Mouse (Mus musculus): ENCODE data around the gene Lipk. TPM values are rescaled to one million over a fixed set of nuclear protein-coding genes. Genes with fewer than 3 reads are reported as not detected.

Gene Lipk
- polyA plus RNA-seq, 1 experiment = 0.22 TPM

DNA sequence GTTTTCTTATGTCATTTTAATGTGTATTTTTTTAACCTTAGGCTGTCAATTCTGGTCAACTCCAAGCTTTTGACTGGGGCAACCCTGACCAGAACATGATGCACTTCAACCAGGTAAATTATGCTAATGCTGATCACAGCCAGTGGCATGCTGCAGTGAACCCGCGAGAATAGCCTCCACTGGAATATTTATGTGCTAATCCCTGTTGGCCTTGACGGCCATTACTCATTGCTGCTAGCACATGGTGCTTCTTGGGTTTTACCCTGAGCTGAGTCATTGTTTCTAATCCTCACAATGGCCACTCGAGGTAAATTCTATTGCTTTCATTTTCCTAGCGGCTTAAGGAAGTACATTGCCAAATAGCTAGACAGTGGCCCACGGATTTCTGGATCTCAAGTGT lies 34.9 kb downstream of the Lipk start:
- DNase-seq = no peak
- Histone ChIP-seq H3K27ac (ENCODE audit: control insufficient read depth, insufficient read depth, low read length) (no peak overlapping the region), H3K4me3 (ENCODE audit: control insufficient read depth, insufficient read depth, low read length) (no peak overlapping the region), H3K36me3 (ENCODE audit: control insufficient read depth, insufficient read depth, low read length) (no peaks in the 10 kb centered on the region), H3K27me3 (ENCODE audit: control insufficient read depth, insufficient read depth, low read length) (no peaks in the 10 kb centered on the region), H3K4me1 (replicated peaks; ENCODE audit: control insufficient read depth, insufficient read depth, low read length) (no peaks in the 10 kb centered on the region)
- TF ChIP-seq POLR2A (IDR thresholded peaks at IDR 0.05; ENCODE audit: control insufficient read depth, extremely low read depth, insufficient read depth, low read length, poor library complexity) = no peak
- TF ChIP-seq CTCF (IDR thresholded peaks at IDR 0.05; ENCODE audit: borderline replicate concordance, control insufficient read depth, extremely low read depth, insufficient read depth, low read length, poor library complexity) = no peak
- 61% methylated on average over 6 of the region's 6 CpGs for WGBS

DNA sequence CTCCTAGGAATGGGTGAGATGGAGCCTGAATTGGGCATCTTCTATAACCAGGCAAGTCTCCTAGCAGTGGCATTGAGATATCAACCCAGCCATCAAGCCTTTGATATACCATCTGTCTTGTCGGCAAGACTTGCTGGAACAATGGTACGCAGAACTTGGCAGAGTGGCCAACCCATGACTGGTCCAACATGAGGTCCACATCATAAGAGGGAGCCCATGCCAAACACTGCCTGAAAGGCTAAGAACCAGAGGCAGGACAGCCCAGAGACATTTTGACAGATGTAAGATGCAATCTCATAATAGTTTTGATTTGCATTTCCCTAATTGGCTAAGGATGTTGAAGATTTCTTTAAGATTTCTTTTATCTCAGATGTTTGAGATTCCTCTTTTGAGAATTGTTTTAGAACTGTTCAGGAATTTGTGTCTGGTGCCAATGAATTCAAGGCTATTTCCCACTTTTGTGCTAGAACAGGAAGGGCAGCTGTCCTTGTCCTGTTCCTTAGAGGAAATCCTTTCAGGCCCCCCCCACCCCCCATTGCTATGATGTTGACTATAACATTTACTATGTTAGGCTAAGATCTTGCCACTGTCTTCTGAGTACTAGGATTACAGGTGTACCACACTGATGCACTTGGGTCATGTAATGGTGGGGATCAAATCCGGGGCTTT lies 41.4 kb downstream of the Lipk start:
- H3K4me3 ChIP-seq (ENCODE audit: control insufficient read depth, insufficient read depth, low read length) = no peak overlapping the region
- no peaks in the 10 kb centered on the region for H3K4me1 ChIP-seq (replicated peaks; ENCODE audit: control insufficient read depth, insufficient read depth, low read length)
- WGBS = 94% methylated on average over 3 of the region's 3 CpGs
- TF ChIP-seq CTCF (IDR thresholded peaks at IDR 0.05; ENCODE audit: borderline replicate concordance, control insufficient read depth, extremely low read depth, insufficient read depth, low read length, poor library complexity) (no peak), POLR2A (IDR thresholded peaks at IDR 0.05; ENCODE audit: control insufficient read depth, extremely low read depth, insufficient read depth, low read length, poor library complexity) (no peak)
- no peak for DNase-seq
- no peaks in the 10 kb centered on the region for H3K36me3 ChIP-seq (ENCODE audit: control insufficient read depth, insufficient read depth, low read length)
- no peak overlapping the region for H3K27ac ChIP-seq (ENCODE audit: control insufficient read depth, insufficient read depth, low read length)
- no peaks in the 10 kb centered on the region for H3K27me3 ChIP-seq (ENCODE audit: control insufficient read depth, insufficient read depth, low read length)

DNA sequence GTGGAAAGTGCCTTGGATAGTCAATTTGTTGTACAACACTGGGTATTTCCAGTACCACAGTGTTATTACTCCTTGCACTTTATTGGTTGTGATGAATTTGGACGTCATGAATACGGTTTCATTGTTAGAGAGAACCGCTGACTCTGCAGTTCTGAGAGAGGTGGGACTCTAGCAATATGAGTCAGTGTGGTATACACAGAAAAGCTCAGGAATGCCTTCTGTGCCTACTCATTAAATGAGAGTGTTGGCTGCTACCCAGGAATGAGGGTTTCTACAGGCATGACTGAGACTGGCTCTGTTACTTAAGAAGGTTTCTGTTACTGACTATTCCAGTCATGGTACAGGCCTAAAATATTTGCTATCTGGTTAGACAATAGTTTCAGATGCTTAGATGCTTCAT lies 43.4 kb downstream of the Lipk start:
- DNase-seq = no peak
- H3K27me3 ChIP-seq (ENCODE audit: control insufficient read depth, insufficient read depth, low read length) = no peaks in the 10 kb centered on the region
- no peak overlapping the region for H3K4me3 ChIP-seq (ENCODE audit: control insufficient read depth, insufficient read depth, low read length)
- no peak overlapping the region for H3K27ac ChIP-seq (ENCODE audit: control insufficient read depth, insufficient read depth, low read length)
- WGBS = 92% methylated on average over 3 of the region's 3 CpGs
- no peaks in the 10 kb centered on the region for H3K4me1 ChIP-seq (replicated peaks; ENCODE audit: control insufficient read depth, insufficient read depth, low read length)
- no peak for TF ChIP-seq POLR2A (IDR thresholded peaks at IDR 0.05; ENCODE audit: control insufficient read depth, extremely low read depth, insufficient read depth, low read length, poor library complexity)
- no peak for TF ChIP-seq CTCF (IDR thresholded peaks at IDR 0.05; ENCODE audit: borderline replicate concordance, control insufficient read depth, extremely low read depth, insufficient read depth, low read length, poor library complexity)
- H3K36me3 ChIP-seq (ENCODE audit: control insufficient read depth, insufficient read depth, low read length) = no peaks in the 10 kb centered on the region

DNA sequence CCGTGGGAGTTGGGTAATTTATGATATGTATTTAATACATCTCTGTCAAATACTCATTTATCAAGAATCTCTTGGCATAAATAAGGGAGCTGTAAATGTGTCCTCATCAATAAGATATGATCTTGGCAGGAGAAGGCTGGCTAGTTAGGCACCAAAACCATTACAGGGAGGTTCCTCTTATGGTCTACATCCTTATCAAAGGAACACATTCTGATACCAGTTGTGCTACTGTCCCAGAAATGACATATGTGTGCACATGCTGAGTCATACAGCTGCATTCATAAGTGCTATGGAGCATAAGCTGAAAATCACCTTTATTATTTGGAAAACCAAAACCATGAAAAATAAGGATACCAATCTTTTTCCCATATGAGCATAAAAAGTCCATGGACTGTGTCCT lies 55.5 kb downstream of the Lipk start:
- DNase-seq = no peak
- Histone ChIP-seq H3K4me1 (replicated peaks; ENCODE audit: control insufficient read depth, insufficient read depth, low read length) (no peaks in the 10 kb centered on the region), H3K4me3 (ENCODE audit: control insufficient read depth, insufficient read depth, low read length) (no peak overlapping the region), H3K36me3 (ENCODE audit: control insufficient read depth, insufficient read depth, low read length) (no peaks in the 10 kb centered on the region), H3K27me3 (ENCODE audit: control insufficient read depth, insufficient read depth, low read length) (no peaks in the 10 kb centered on the region), H3K27ac (ENCODE audit: control insufficient read depth, insufficient read depth, low read length) (no peak overlapping the region)
- TF ChIP-seq CTCF (IDR thresholded peaks at IDR 0.05; ENCODE audit: borderline replicate concordance, control insufficient read depth, extremely low read depth, insufficient read depth, low read length, poor library complexity) (no peak), POLR2A (IDR thresholded peaks at IDR 0.05; ENCODE audit: control insufficient read depth, extremely low read depth, insufficient read depth, low read length, poor library complexity) (no peak)
- 63% methylated on average over 1 of the region's 1 CpGs for whole genome bisulfite sequencing

DNA sequence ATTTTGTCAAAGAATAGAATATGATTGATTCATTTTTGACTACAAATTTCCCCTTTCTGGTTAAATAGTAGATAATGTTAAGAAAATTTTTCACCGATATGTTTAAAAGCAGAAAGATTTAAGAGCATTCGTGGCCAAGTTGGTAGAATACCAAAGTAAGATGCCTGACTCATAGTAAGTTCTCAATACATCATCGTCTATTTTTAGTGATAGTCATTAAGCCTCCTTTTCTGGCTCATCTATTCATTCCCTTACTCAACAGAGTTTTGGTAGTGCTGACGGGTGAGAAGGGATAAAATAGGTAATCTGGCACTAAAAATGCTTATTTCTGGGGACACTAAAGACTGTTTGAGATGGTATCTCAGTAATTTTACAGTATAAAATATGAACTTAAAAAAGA lies 56.0 kb downstream of the Lipk start:
- Histone ChIP-seq H3K27me3 (ENCODE audit: control insufficient read depth, insufficient read depth, low read length) (no peaks in the 10 kb centered on the region), H3K36me3 (ENCODE audit: control insufficient read depth, insufficient read depth, low read length) (no peaks in the 10 kb centered on the region), H3K4me1 (replicated peaks; ENCODE audit: control insufficient read depth, insufficient read depth, low read length) (no peaks in the 10 kb centered on the region), H3K4me3 (ENCODE audit: control insufficient read depth, insufficient read depth, low read length) (no peak overlapping the region), H3K27ac (ENCODE audit: control insufficient read depth, insufficient read depth, low read length) (no peak overlapping the region)
- WGBS = 93% methylated on average over 4 of the region's 4 CpGs
- no peak for DNase-seq
- no peak for TF ChIP-seq POLR2A (IDR thresholded peaks at IDR 0.05; ENCODE audit: control insufficient read depth, extremely low read depth, insufficient read depth, low read length, poor library complexity)
- no peak for TF ChIP-seq CTCF (IDR thresholded peaks at IDR 0.05; ENCODE audit: borderline replicate concordance, control insufficient read depth, extremely low read depth, insufficient read depth, low read length, poor library complexity)

DNA sequence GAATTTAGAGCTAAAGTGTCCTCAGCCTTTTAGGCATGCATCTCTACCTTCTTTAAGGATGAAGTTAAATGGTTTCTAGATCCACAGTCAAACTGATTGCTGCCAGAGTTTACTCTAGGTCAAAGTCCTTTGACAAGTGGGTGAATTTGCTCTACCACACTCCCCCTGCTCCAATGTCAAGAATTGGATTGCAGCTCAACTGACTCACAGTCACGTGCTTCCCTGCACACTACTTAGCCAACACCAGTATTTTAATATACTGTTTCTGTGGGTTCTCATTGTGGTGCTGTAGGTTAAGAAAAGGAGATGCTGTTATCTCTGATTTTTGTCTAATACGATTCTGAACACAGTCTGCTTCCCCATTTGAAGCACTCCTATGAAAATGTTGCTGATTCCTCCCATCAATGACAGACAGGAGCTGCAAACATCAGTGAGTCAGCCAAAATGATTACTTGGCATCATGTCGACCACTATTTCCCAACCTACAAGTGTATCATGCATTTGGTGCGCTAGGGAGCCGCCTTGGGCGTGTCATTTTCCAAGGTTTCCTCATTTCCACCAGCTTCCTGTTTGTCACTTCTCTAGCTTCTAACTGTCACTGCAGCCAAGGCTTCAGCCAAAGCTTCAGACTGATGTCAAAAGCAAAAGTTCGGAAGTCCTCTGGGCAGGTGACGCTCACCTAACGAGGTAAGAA lies 58.8 kb downstream of the Lipk start, which contains the start of gene Lipn:
Lipn (plus strand) TSS at position 580 of the 694 bp plus-strand sequence.
- Histone ChIP-seq H3K27ac (ENCODE audit: control insufficient read depth, insufficient read depth, low read length) (no peak within 1 kb of the TSS), H3K36me3 (ENCODE audit: control insufficient read depth, insufficient read depth, low read length) (no peaks in the 10 kb centered on the region), H3K4me3 (ENCODE audit: control insufficient read depth, insufficient read depth, low read length) (no peak within 1 kb of the TSS), H3K4me1 (replicated peaks; ENCODE audit: control insufficient read depth, insufficient read depth, low read length) (no peaks in the 10 kb centered on the region), H3K27me3 (ENCODE audit: control insufficient read depth, insufficient read depth, low read length) (no peaks in the 10 kb centered on the region)
- TF ChIP-seq POLR2A (IDR thresholded peaks at IDR 0.05; ENCODE audit: control insufficient read depth, extremely low read depth, insufficient read depth, low read length, poor library complexity) (no peak), CTCF (IDR thresholded peaks at IDR 0.05; ENCODE audit: borderline replicate concordance, control insufficient read depth, extremely low read depth, insufficient read depth, low read length, poor library complexity) (no peak)
- 88% methylated on average over 9 of the region's 9 CpGs for WGBS
- no peak for DNase-seq

All from thymus, adult 2 months (tissue).